Mouse (Mus musculus): ENCODE data around the gene Adamtsl1. TPM values are rescaled to one million over a fixed set of nuclear protein-coding genes. Genes with fewer than 3 reads are reported as not detected.

Adamtsl1 gene
- 0.21 and 0.38 TPM in 2 replicates for polyA plus RNA-seq (2015; fragmentation: Nextera tagmentation; extraction: Ambion mirVana)

DNA sequence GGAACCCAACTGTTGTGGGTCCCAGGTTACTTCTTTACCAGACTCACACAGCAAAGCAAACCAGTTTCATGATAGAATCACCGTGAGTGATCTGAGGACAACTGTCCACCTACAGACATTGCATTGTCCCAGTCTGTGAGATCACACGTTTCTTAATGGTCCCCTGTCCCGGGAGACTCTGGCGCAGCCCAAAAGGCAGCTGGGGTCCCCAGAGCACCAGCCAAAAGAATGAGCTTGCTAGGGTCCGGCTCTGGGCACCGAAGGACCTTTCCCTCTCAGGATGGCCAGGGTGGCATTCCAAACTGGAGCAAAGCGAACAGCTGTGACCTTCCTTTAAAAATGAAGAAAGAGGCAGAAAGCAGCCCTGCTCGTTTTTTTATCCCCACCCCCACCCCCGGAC, at the start of gene Adamtsl1:
Gene Adamtsl1, plus strand, starts transcription at position 381 of the 400 bp plus-strand sequence.
- Histone ChIP-seq H3K4me1 (ENCODE audit: insufficient read depth) (no peaks in the 10 kb centered on the region), H3K9me3 (ENCODE audit: low read length) (no peaks in the 10 kb centered on the region), H3K27me3 (ENCODE audit: insufficient read depth, low read length) (peaks cover 10% of the 10 kb centered on the region), H3K4me3 (ENCODE audit: low read depth, low read length) (peak within 1 kb of the TSS; percentile 34), H3K9ac (replicated peaks) (no peak within 1 kb of the TSS), H3K4me2 (ENCODE audit: low read depth, low read length) (peak within 1 kb of the TSS; percentile 70), H3K27ac (ENCODE audit: low read depth) (no peak within 1 kb of the TSS), H3K36me3 (replicated peaks; ENCODE audit: insufficient read depth, low read length) (no peaks in the 10 kb centered on the region)
- DNase-seq: no peak
- ATAC-seq: no peak
- 3% methylated on average over 9 of the region's 9 CpGs for WGBS (ENCODE audit: insufficient replicate concordance)
- no peak for TF ChIP-seq CTCF (IDR thresholded peaks at IDR 0.05; ENCODE audit: low read depth)
- TF ChIP-seq EP300 (IDR thresholded peaks at IDR 0.05; ENCODE audit: low read depth): no peak

DNA sequence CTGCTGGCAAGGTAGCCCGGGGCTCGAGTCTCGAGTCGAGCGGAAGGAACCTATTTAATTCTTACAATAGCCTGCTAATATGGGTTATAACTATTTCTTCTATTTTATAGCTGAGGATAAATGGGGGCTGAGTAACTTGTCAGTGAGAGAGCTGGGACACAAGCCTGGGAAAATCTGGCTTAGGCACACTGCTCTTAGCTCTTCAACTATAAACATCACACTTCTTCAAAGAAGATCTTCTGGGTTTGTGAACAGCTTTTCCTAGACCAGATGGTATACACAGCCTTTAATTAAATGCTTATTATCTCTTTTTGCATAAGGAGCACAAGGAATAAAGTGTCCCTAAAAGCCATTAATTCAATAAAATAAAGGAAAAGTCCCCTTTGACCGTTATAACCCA, 30.4 kb upstream of the Adamtsl1 start:
- no peaks in the 10 kb centered on the region for H3K4me1 ChIP-seq (ENCODE audit: insufficient read depth)
- H3K9ac ChIP-seq (replicated peaks): no peak overlapping the region
- no peak overlapping the region for H3K4me3 ChIP-seq (ENCODE audit: low read depth, low read length)
- DNase-seq (no peak), ATAC-seq (no peak)
- TF ChIP-seq CTCF (IDR thresholded peaks at IDR 0.05; ENCODE audit: low read depth) (no peak), EP300 (IDR thresholded peaks at IDR 0.05; ENCODE audit: low read depth) (no peak)
- no peaks in the 10 kb centered on the region; the same call in 1 of the 2 replicates for H3K9me3 ChIP-seq (ENCODE audit: low read length)
- H3K27me3 ChIP-seq (ENCODE audit: insufficient read depth, low read length): no peaks in the 10 kb centered on the region
- H3K27ac ChIP-seq (ENCODE audit: low read depth): no peak overlapping the region
- WGBS (ENCODE audit: insufficient replicate concordance): 83% methylated on average over 6 of the region's 6 CpGs
- no peak overlapping the region for H3K4me2 ChIP-seq (ENCODE audit: low read depth, low read length)
- H3K36me3 ChIP-seq (replicated peaks; ENCODE audit: insufficient read depth, low read length): no peaks in the 10 kb centered on the region

DNA sequence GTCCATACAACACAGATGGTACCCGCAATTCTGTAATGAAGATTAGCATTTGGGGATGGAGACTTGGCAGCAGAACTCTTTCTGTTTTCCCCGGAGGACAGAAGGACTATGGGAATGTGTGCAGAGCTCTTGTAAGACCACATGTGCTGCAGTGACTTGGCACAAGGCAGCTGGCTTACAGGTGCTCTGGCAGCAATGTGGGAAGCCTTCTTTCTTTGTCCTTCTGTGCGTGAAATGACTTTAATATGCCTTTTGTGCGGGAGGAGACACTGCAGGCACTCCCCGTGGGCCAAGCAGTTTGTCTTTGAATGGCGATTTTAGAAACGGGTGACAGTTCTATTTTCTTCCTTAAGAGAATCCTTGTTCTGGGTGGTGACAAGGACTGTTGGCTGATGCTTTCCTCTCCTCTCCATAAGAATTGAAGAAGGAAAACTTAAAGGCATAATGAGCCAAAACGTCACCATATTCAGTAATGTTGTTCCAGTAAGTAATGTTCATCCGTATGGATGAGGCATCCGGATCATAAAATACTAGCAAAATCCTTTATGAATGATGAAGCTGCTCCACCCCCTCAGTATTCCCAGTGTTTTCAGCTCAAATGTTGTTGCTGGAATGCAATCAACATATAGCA, 27.5 kb upstream of the Adamtsl1 start:
- TF ChIP-seq CTCF (IDR thresholded peaks at IDR 0.05; ENCODE audit: low read depth) (no peak), EP300 (IDR thresholded peaks at IDR 0.05; ENCODE audit: low read depth) (no peak)
- no peaks in the 10 kb centered on the region for H3K4me1 ChIP-seq (ENCODE audit: insufficient read depth)
- H3K27me3 ChIP-seq (ENCODE audit: insufficient read depth, low read length): no peaks in the 10 kb centered on the region
- DNase-seq (no peak), ATAC-seq (no peak)
- no peaks in the 10 kb centered on the region; the same call in 1 of the 2 replicates for H3K9me3 ChIP-seq (ENCODE audit: low read length)
- H3K4me2 ChIP-seq (ENCODE audit: low read depth, low read length): no peak overlapping the region
- no peak overlapping the region for H3K9ac ChIP-seq (replicated peaks)
- H3K4me3 ChIP-seq (ENCODE audit: low read depth, low read length): no peak overlapping the region
- 79% methylated on average over 10 of the region's 10 CpGs for WGBS (ENCODE audit: insufficient replicate concordance)
- no peak overlapping the region for H3K27ac ChIP-seq (ENCODE audit: low read depth)
- H3K36me3 ChIP-seq (replicated peaks; ENCODE audit: insufficient read depth, low read length): no peaks in the 10 kb centered on the region

DNA sequence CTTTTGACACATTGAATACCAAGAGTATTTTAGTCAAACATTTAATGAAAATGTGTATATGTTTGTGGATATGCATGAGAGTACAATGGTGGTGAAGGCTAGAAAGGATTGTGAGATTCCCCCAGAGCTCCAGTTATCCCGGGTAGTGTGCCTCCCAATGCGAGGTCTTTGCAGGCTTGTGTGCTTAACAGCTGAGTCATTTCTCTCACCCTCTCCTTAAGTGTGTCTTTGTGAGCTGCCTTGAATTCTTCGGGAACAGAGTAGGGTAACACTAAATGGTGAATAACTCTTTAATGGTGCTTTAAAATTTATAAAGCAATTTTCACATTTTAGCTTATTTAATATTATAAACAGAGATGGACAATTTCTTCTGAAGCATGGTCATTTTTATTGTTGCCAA, 8.3 kb upstream of the Adamtsl1 start:
- Histone ChIP-seq H3K4me3 (ENCODE audit: low read depth, low read length) (no peak overlapping the region), H3K36me3 (replicated peaks; ENCODE audit: insufficient read depth, low read length) (no peaks in the 10 kb centered on the region), H3K27ac (ENCODE audit: low read depth) (no peak overlapping the region), H3K4me1 (ENCODE audit: insufficient read depth) (no peaks in the 10 kb centered on the region), H3K27me3 (ENCODE audit: insufficient read depth, low read length) (no peaks in the 10 kb centered on the region), H3K9ac (replicated peaks) (no peak overlapping the region), H3K4me2 (ENCODE audit: low read depth, low read length) (no peak overlapping the region), H3K9me3 (ENCODE audit: low read length) (no peaks in the 10 kb centered on the region)
- ATAC-seq: no peak
- TF ChIP-seq CTCF (IDR thresholded peaks at IDR 0.05; ENCODE audit: low read depth) (no peak), EP300 (IDR thresholded peaks at IDR 0.05; ENCODE audit: low read depth) (no peak)
- DNase-seq: no peak
- WGBS (ENCODE audit: insufficient replicate concordance): 67% methylated on average over 3 of the region's 3 CpGs

DNA sequence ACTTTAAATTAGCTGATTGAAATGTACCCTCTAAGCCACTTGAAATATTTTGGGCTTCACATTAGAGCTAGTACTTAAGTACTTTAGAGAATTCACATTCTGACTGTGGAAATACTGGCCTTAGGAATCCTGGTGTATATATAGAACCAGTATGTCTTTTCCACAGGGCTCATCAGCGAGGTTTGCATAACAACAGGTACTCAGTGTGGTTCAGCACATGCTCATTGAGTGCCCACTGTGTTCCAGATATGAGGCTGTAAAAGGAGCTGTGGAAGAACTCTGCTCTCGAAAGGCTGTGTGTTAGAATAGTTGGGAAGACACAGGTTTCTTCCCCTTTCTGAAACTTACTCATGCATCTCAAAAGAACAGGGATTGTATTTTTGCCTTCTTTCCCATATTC, 7.0 kb upstream of the Adamtsl1 start:
- Histone ChIP-seq H3K27me3 (ENCODE audit: insufficient read depth, low read length) (no peaks in the 10 kb centered on the region), H3K36me3 (replicated peaks; ENCODE audit: insufficient read depth, low read length) (no peaks in the 10 kb centered on the region), H3K27ac (ENCODE audit: low read depth) (no peak overlapping the region), H3K9ac (replicated peaks) (no peak overlapping the region), H3K4me2 (ENCODE audit: low read depth, low read length) (no peak overlapping the region), H3K9me3 (ENCODE audit: low read length) (no peaks in the 10 kb centered on the region), H3K4me3 (ENCODE audit: low read depth, low read length) (no peak overlapping the region), H3K4me1 (ENCODE audit: insufficient read depth) (no peaks in the 10 kb centered on the region)
- ATAC-seq (no peak), DNase-seq (no peak)
- 52% methylated on average over 2 of the region's 2 CpGs for WGBS (ENCODE audit: insufficient replicate concordance)
- no peak for TF ChIP-seq CTCF (IDR thresholded peaks at IDR 0.05; ENCODE audit: low read depth)
- no peak for TF ChIP-seq EP300 (IDR thresholded peaks at IDR 0.05; ENCODE audit: low read depth)

DNA sequence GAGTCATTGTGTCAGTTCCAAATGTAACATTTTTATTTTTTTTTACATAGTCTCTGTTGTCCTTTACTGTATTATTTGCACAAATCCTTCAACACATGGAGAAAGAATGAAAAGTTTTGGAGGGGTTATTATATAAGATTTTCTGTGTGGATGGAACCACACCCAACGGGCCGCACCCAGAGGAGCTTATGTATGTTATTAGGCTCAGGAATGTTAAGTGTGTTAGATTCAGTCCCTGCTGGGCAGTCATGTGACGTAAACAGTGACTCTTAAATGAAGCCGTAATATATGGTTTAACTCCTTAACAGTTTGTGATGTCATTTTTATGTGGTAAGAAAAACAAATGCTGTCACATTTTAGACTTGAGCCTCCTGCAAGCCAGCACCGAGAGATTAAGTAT, 6.5 kb upstream of the Adamtsl1 start:
- Histone ChIP-seq H3K36me3 (replicated peaks; ENCODE audit: insufficient read depth, low read length) (no peaks in the 10 kb centered on the region), H3K4me3 (ENCODE audit: low read depth, low read length) (no peak overlapping the region), H3K4me2 (ENCODE audit: low read depth, low read length) (no peak overlapping the region), H3K27me3 (ENCODE audit: insufficient read depth, low read length) (no peaks in the 10 kb centered on the region), H3K9ac (replicated peaks) (no peak overlapping the region), H3K27ac (ENCODE audit: low read depth) (no peak overlapping the region), H3K9me3 (ENCODE audit: low read length) (no peaks in the 10 kb centered on the region), H3K4me1 (ENCODE audit: insufficient read depth) (no peaks in the 10 kb centered on the region)
- 72% methylated on average over 5 of the region's 5 CpGs for WGBS (ENCODE audit: insufficient replicate concordance)
- DNase-seq (no peak), ATAC-seq (no peak)
- TF ChIP-seq CTCF (IDR thresholded peaks at IDR 0.05; ENCODE audit: low read depth): no peak
- no peak for TF ChIP-seq EP300 (IDR thresholded peaks at IDR 0.05; ENCODE audit: low read depth)

Data from liver, postnatal 0 days (tissue).